Mouse (Mus musculus) kidney, embryonic 15.5 days (tissue): ENCODE measurements at regions not wholly inside any gene's neighbourhood (a gene's known extent, or its start where the extent isn't known, plus 50 kb on each side); places are given as distances from the start of the nearest gene placed in this dataset.

Source experiments
- ATAC-seq: fragments of 200-750 bp; cut with Nextera tagmentation; replicated peaks from 2 replicates; pipeline ENCODE4 v1.8.0; 2017; ENCODE audit warnings: moderate TSS enrichment; ENCODE audit not compliant: low FRiP score
- H3K27ac ChIP-seq: fragments of 300-500 bp; sonication (generic); 2 replicates; pipeline ENCODE4 v1.5.1; 2015; ENCODE audit warnings: mild to moderate bottlenecking, inconsistent platforms
- H3K27me3 ChIP-seq: fragments of 300-500 bp; sonication (generic); 2 replicates; pipeline ENCODE4 v1.6.1; 2015; ENCODE audit warnings: inconsistent platforms
- H3K36me3 ChIP-seq: fragments of 300-500 bp; sonication (generic); 2 replicates; pipeline ENCODE4 v1.6.1; 2015; ENCODE audit warnings: inconsistent platforms
- H3K4me1 ChIP-seq: fragments of 300-500 bp; sonication (generic); 2 replicates; pipeline ENCODE4 v1.6.1; 2015; ENCODE audit warnings: inconsistent platforms
- H3K4me2 ChIP-seq: fragments of 300-500 bp; sonication (generic); 2 replicates; pipeline ENCODE4 v1.6.1; 2015; ENCODE audit warnings: moderate library complexity, mild to moderate bottlenecking, inconsistent platforms
- H3K4me3 ChIP-seq: fragments of 300-500 bp; sonication (generic); replicated peaks from 2 replicates; pipeline ENCODE4 v1.5.1; 2015; ENCODE audit warnings: mild to moderate bottlenecking, inconsistent platforms
- H3K9ac ChIP-seq: fragments of 300-500 bp; sonication (generic); 2 replicates; pipeline ENCODE4 v1.6.1; 2015; ENCODE audit warnings: mild to moderate bottlenecking, inconsistent platforms
- H3K9me3 ChIP-seq: fragments of 300-500 bp; sonication (generic); replicated peaks from 2 replicates; pipeline ENCODE4 v1.6.1; 2016; ENCODE audit warnings: inconsistent platforms
- WGBS: fragments of 180-500 bp; shearing (Covaris S2); methylation state at CpG from one replicate; pipeline ENCODE4 v1.1.7; 2015; ENCODE audit warnings: mixed read lengths; 5-methylcytosine and 5-hydroxymethylcytosine counted together

- Histone ChIP-seq H3K4me3 (no peak overlapping the region), H3K27me3 (peaks cover 33% of the 10 kb centered on the region), H3K4me2 (peak overlapping the region; percentile 39), H3K4me1 (peaks cover 34% of the 10 kb centered on the region), H3K27ac (no peak overlapping the region), H3K36me3 (no peaks in the 10 kb centered on the region), H3K9me3 (no peaks in the 10 kb centered on the region), H3K9ac (no peak overlapping the region)
- ATAC-seq = peak; percentile 81
- WGBS = 13% methylated on average over 8 of the region's 8 CpGs
Observed at GRCm38 (mm10) chr19:60148313-60148965, 78.1 kb downstream of the Fam204a start.

DNA sequence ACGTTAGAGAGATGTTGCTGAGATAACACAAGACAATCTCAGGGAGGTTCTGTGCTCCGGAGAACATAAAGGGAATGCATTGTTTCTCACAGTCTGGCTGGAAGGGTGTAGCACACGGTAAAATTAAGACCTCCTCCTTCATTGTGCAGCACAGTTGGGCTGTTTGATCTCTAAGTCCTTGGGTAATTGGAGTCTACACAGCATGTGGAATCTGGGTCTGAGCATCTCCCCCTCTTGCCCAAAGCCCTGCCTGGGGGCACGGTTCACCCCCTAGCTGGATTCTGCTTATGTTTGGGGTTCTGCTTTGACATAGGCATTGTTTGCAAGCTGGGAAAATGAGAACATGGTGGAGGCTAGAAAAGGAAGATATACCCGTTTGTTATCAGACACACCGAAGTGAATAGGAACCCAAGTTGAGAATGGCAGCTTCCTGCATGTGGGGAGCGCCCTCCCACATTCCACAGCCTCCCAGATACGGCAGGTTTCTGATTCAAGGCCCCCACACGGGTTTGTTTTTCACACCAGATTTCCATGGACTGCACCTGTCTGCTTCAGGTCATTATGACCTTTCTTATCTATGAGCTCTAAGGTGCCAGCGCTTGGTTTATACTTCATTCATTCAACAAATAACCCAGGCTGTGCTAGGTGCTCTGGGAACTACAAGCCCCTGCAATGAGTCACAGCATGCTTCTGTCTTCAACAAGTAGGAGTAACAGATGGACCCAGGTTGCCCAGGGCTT lies 79.9 kb downstream of the Fam204a start:
- no peak overlapping the region for H3K9ac ChIP-seq
- 38% methylated on average over 10 of the region's 10 CpGs for WGBS

DNA sequence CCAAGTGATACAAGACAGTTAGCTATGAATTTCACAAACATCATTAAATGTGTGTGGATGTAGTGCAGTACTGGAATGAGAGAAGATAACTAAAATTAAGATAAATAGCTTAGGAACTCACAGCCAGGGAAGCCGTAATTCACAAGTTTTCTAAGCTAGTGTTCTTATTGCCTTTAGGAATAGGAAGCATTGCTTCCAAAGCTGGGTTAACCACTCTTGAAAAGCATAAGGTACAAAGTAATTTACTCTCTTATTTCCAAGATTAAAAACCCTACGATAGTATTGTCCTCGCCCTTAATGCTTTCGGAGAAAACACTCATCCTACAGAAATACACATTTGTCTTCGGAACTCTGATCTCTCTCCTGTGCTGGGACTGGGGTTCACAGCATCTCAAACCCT lies 81.3 kb downstream of the Fam204a start:
- H3K27me3 ChIP-seq = peaks cover 26% of the 10 kb centered on the region
- no peak overlapping the region for H3K9ac ChIP-seq
- peak overlapping the region; percentile 37 for H3K4me3 ChIP-seq
- ATAC-seq = no peak
- 80% methylated on average over 5 of the region's 5 CpGs for WGBS
- no peaks in the 10 kb centered on the region for H3K9me3 ChIP-seq
- H3K27ac ChIP-seq = no peak overlapping the region
- H3K4me2 ChIP-seq = peak overlapping the region; percentile 56
- H3K36me3 ChIP-seq = no peaks in the 10 kb centered on the region
- H3K4me1 ChIP-seq = peaks cover 32% of the 10 kb centered on the region

More for the DNA sequence above, 79.9 kb downstream of the Fam204a start:
- ATAC-seq = no peak
- H3K4me2 ChIP-seq = peak overlapping the region; percentile 37
- H3K4me1 ChIP-seq = peaks cover 34% of the 10 kb centered on the region
- peaks cover 27% of the 10 kb centered on the region for H3K27me3 ChIP-seq
- H3K36me3 ChIP-seq = no peaks in the 10 kb centered on the region
- H3K9me3 ChIP-seq = no peaks in the 10 kb centered on the region
- H3K27ac ChIP-seq = 0 out of 2 replicates have a peak overlapping the region, but pooled peaks have one; percentile 19
- peak overlapping the region; percentile 6; the same call in 1 of the 2 replicates for H3K4me3 ChIP-seq

GRCm38 (mm10) chr19:60144336-60144989 lies 82.0 kb downstream of the Fam204a start:
- H3K9ac ChIP-seq = no peak overlapping the region
- ATAC-seq = peak; percentile 31; the same call in 1 of the 2 replicates
- H3K4me3 ChIP-seq = peak overlapping the region; percentile 37
- no peak overlapping the region for H3K27ac ChIP-seq
- peaks cover 25% of the 10 kb centered on the region for H3K4me1 ChIP-seq
- peak overlapping the region; percentile 56 for H3K4me2 ChIP-seq
- peaks cover 23% of the 10 kb centered on the region for H3K27me3 ChIP-seq
- H3K36me3 ChIP-seq = no peaks in the 10 kb centered on the region
- 3% methylated on average over 20 of the region's 20 CpGs for WGBS
- H3K9me3 ChIP-seq = no peaks in the 10 kb centered on the region

DNA sequence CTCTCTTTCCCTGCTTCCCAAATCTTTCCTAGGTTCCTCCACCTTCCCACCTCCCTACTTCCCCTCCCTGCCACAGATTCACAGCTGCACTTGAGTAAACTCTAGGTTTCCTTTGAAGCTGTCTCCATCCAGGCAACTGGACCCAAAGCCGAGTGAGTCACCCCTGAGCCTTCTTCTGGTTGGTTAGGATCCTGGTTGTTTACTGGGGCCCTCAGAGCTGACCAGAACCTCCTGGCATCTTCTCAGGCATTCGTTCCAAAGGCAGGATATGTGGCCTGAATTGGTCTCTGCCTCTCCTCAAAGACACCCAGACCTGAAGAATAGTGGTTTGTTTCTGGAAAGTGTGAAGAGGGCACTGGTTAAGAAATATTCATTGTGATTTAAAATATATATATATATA lies 87.6 kb downstream of the Fam204a start:
- Histone ChIP-seq H3K36me3 (no peaks in the 10 kb centered on the region), H3K27ac (no peak overlapping the region), H3K4me1 (peaks cover 7% of the 10 kb centered on the region; the same call in 1 of the 2 replicates), H3K9me3 (no peaks in the 10 kb centered on the region), H3K4me3 (no peak overlapping the region), H3K9ac (no peak overlapping the region), H3K4me2 (no peak overlapping the region), H3K27me3 (no peaks in the 10 kb centered on the region)
- ATAC-seq = no peak
- WGBS = 62% methylated on average over 2 of the region's 2 CpGs

DNA sequence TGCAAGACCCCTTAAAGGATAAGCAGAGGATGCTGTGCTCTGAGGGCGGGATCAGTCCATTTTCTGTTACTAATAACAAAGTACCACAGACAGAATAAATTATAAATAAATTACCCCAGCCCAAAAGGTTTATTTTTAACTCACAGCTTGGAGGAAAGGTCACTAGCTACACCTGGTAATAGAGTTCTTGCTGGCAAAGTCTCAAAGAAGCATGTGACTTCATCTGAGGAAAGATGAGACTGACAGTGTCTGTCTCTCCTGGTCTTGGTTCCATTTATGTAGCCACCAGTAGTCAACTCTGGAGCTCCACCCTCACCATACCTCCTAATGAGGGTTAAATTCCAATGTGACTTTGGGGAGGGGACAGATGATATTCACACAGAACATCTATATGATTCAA lies 90.0 kb downstream of the Fam204a start:
- Histone ChIP-seq H3K4me2 (no peak overlapping the region), H3K9me3 (no peaks in the 10 kb centered on the region), H3K27ac (no peak overlapping the region), H3K4me1 (peaks cover 7% of the 10 kb centered on the region; the same call in 1 of the 2 replicates), H3K27me3 (no peaks in the 10 kb centered on the region), H3K4me3 (no peak overlapping the region), H3K36me3 (no peaks in the 10 kb centered on the region), H3K9ac (no peak overlapping the region)
- no peak for ATAC-seq
- WGBS = 83% methylated on average over 1 of the region's 1 CpGs

GRCm38 (mm10) chr19:60134447-60135328 lies 91.8 kb downstream of the Fam204a start:
- WGBS = 75% methylated on average over 4 of the region's 4 CpGs
- Histone ChIP-seq H3K27ac (no peak overlapping the region), H3K4me3 (no peak overlapping the region), H3K9ac (no peak overlapping the region), H3K4me1 (peaks cover 7% of the 10 kb centered on the region; the same call in 1 of the 2 replicates), H3K27me3 (no peaks in the 10 kb centered on the region), H3K36me3 (no peaks in the 10 kb centered on the region), H3K4me2 (no peak overlapping the region), H3K9me3 (no peaks in the 10 kb centered on the region)
- ATAC-seq = no peak

GRCm38 (mm10) chr19:60129635-60130034 lies 96.9 kb downstream of the Fam204a start:
- Histone ChIP-seq H3K4me3 (no peak overlapping the region), H3K4me1 (no peaks in the 10 kb centered on the region), H3K9ac (no peak overlapping the region), H3K36me3 (no peaks in the 10 kb centered on the region), H3K27ac (no peak overlapping the region), H3K4me2 (no peak overlapping the region), H3K9me3 (no peaks in the 10 kb centered on the region), H3K27me3 (no peaks in the 10 kb centered on the region)
- WGBS = 88% methylated on average over 2 of the region's 2 CpGs
- ATAC-seq = no peak

DNA sequence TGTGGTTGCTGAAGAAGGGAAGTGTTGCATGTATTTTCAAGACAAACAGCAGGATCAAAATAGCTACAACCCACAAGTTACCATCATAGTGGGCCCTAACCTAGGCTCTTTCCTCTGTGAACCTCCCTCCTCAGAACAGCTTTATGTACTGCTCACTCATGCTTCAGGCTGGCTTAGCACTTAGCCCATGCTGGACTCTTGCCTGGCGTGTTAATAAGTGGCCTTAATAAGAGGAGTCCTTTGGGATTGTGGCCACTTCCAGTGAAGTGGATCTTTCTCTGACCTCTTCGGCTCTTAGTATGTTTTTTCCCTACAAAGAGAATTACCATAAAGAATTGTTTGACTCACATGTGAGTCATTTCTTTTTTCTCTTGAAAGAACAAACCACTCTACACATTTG lies 101.9 kb downstream of the Fam204a start:
- Histone ChIP-seq H3K9me3 (no peaks in the 10 kb centered on the region), H3K4me1 (peaks cover 12% of the 10 kb centered on the region), H3K4me3 (no peak overlapping the region), H3K27ac (no peak overlapping the region), H3K9ac (no peak overlapping the region), H3K4me2 (no peak overlapping the region), H3K27me3 (no peaks in the 10 kb centered on the region), H3K36me3 (no peaks in the 10 kb centered on the region)
- ATAC-seq = no peak
- WGBS = 86% methylated on average over 2 of the region's 2 CpGs

- Histone ChIP-seq H3K36me3 (no peaks in the 10 kb centered on the region), H3K9me3 (no peaks in the 10 kb centered on the region), H3K4me3 (no peak overlapping the region), H3K9ac (no peak overlapping the region), H3K27ac (no peak overlapping the region), H3K4me2 (no peak overlapping the region), H3K4me1 (peaks cover 26% of the 10 kb centered on the region), H3K27me3 (no peaks in the 10 kb centered on the region)
- 57% methylated on average over 5 of the region's 5 CpGs for WGBS
- ATAC-seq = no peak
Observed at GRCm38 (mm10) chr19:60120917-60121316, 105.6 kb downstream of the Fam204a start.

DNA sequence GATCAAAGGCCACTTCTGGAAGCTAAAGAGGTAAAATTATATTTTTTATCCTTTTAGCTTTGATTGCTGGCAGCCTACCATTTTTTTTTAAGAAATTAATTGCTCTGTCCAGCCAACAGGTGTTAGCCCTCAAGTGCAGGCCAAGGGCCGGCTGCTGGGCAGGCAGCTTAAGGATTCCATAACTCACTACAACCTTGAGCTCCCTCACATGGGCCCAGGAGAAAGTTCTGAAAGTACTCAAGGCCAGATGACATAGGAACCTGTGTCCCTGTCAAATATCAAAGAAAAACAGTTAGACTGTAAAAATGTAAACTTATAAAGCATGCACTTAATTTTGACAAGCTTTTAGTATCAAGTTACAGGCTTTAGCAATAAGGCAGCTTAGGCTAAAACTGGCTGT lies 107.5 kb downstream of the Fam204a start:
- peaks cover 26% of the 10 kb centered on the region for H3K4me1 ChIP-seq
- no peaks in the 10 kb centered on the region for H3K36me3 ChIP-seq
- no peaks in the 10 kb centered on the region for H3K27me3 ChIP-seq
- H3K27ac ChIP-seq = no peak overlapping the region
- no peak overlapping the region for H3K9ac ChIP-seq
- peak; percentile 71; the same call in 1 of the 2 replicates for ATAC-seq
- H3K9me3 ChIP-seq = no peaks in the 10 kb centered on the region
- no peak overlapping the region for H3K4me2 ChIP-seq
- H3K4me3 ChIP-seq = no peak overlapping the region
- WGBS = 14% methylated on average over 1 of the region's 1 CpGs
